Mouse (Mus musculus): Measurements from ENCODE around the gene Scd3. TPM values are rescaled to one million over a fixed set of nuclear protein-coding genes. Genes with fewer than 3 reads are reported as not detected.
A peak's percentile ranks its signal among the peaks of the same experiment; 100 is the strongest.
"Not testable (repeated sequence)": the region's sequence is repeated elsewhere in the genome, so short reads cannot be mapped to it uniquely, and the experiment has no call there.

Scd3 gene
- total and polyA plus RNA-seq, 2 experiments from 2014 or later, result 0.14 TPM; not detected in 1

DNA sequence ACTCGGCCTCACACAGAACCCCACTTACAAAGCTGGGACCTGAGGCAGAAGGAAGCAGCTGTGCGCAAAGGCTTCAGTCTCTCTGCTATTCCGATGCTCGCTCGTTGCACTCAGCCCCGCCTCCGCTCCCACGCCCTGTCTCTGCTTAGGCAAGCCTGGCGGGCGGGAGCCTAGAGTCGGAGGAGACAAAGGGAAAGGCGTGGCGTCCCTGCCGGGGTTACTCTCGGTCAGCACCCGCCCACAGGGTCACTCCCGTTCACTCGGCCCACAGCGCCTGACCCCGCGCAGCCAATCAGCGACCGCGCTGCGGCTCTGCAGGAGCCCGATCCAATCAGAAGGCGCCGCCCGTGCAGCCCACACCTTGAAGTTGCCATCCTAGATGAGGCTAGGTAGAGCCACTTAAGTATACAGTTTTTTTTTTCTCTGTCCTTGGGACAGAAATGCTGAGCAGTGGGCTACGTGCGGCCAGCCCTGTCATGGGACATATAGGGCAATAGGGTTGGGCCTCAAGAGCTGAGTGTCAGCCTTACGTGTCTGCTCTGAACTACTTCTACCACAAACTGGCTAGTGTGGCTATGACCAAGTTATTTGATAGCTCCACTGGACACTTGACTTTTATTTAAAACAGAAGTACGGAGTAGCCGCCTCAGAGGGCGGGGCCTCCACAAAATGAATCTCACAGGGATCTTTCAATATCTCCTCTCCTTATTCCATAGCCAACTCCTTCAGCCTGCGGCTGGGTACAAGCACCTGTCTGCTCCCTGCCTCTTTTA lies 45.2 kb downstream of the Scd3 start:
- H3K27me3 ChIP-seq (ENCODE audit: control insufficient read depth, insufficient read depth, low read length), result no peaks in the 10 kb centered on the region
- H3K27ac ChIP-seq (ENCODE audit: low read depth), result peak overlapping the region; percentile 89
- H3K4me2 ChIP-seq (ENCODE audit: low read depth, low read length), result peak overlapping the region; percentile 78
- peak; percentile 98 for DNase-seq (ENCODE audit: low spot score)
- peak overlapping the region; percentile 64 for H3K9ac ChIP-seq (replicated peaks; ENCODE audit: low read depth, low read length)
- peaks cover 23% of the 10 kb centered on the region; the same call in 1 of the 2 replicates for H3K4me1 ChIP-seq (ENCODE audit: control insufficient read depth, insufficient read depth)
- H3K4me3 ChIP-seq (ENCODE audit: low read depth, low read length), result peak overlapping the region; percentile 51
- TF ChIP-seq EP300 (IDR thresholded peaks at IDR 0.05; ENCODE audit: low read depth) (peak; percentile 49; the same call in 1 of the 2 replicates), CTCF (IDR thresholded peaks at IDR 0.05; ENCODE audit: low read depth) (no peak)
- no peaks in the 10 kb centered on the region for H3K9me3 ChIP-seq (replicated peaks; ENCODE audit: control insufficient read depth, low read length)
- 4% methylated on average over 36 of the region's 36 CpGs for WGBS
- H3K36me3 ChIP-seq (replicated peaks; ENCODE audit: control insufficient read depth, insufficient read depth, low read length), result no peaks in the 10 kb centered on the region
- peak; percentile 99 for ATAC-seq (ENCODE audit: insufficient read depth, low read depth)

DNA sequence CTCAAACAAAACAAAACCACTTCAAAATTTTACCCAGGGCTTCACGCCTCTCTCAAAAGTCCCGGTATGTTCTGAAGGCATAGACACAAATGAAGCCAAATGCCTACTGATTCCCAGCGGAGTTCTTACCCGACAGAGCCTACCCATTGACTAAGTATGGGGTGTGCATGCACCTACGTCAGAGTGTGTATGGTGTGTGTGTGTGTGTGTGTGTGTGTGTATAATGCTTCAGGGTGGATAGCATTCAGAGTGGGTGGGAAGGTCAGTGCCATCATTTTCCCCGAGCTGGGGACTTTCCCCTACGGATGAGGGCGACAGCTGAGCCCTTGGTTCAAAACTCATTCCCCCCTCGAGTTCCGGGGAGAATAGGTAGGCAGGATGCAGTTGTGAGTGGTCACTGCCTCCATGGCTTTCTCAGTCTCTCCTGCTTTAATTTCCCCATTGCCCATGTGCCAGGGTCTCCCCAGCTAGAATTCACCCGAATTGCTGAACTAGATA lies 45.8 kb downstream of the Scd3 start:
- no peak for DNase-seq (ENCODE audit: low spot score)
- no peaks in the 10 kb centered on the region for H3K27me3 ChIP-seq (ENCODE audit: control insufficient read depth, insufficient read depth, low read length)
- H3K9me3 ChIP-seq (replicated peaks; ENCODE audit: control insufficient read depth, low read length), result no peaks in the 10 kb centered on the region
- H3K9ac ChIP-seq (replicated peaks; ENCODE audit: low read depth, low read length), result no peak overlapping the region
- peaks cover 23% of the 10 kb centered on the region; the same call in 1 of the 2 replicates for H3K4me1 ChIP-seq (ENCODE audit: control insufficient read depth, insufficient read depth)
- TF ChIP-seq EP300 (IDR thresholded peaks at IDR 0.05; ENCODE audit: low read depth) (no peak), CTCF (IDR thresholded peaks at IDR 0.05; ENCODE audit: low read depth) (no peak)
- H3K4me3 ChIP-seq (ENCODE audit: low read depth, low read length), result no peak overlapping the region
- no peak for ATAC-seq (ENCODE audit: insufficient read depth, low read depth)
- peak overlapping the region; percentile 69 for H3K27ac ChIP-seq (ENCODE audit: low read depth)
- 77% methylated on average over 11 of the region's 11 CpGs for WGBS
- no peaks in the 10 kb centered on the region for H3K36me3 ChIP-seq (replicated peaks; ENCODE audit: control insufficient read depth, insufficient read depth, low read length)
- H3K4me2 ChIP-seq (ENCODE audit: low read depth, low read length), result peak overlapping the region; percentile 36; the same call in 1 of the 2 replicates

DNA sequence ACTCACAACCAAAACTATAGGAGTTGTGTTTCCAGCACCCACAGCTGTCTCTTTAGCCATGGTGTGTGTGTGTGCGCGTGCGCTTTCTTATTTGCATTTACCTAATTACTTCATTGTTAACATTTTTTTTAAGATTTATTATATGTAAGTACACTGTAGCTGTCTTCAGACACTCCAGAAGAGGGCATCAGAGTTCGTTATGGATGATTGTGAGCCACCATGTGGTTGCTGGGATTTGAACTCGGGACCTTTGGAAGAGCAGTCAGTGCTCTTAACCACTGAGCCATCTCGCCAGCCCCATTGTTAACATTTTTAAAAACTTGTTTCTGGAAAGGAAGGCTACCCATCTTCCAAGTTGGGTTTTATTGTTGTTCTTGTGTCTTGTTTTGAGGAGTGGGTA lies 48.1 kb downstream of the Scd3 start:
- not testable (repeated sequence) for H3K27ac ChIP-seq (ENCODE audit: low read depth); ATAC-seq (ENCODE audit: insufficient read depth, low read depth); H3K36me3 ChIP-seq (replicated peaks; ENCODE audit: control insufficient read depth, insufficient read depth, low read length); H3K4me2 ChIP-seq (ENCODE audit: low read depth, low read length); H3K27me3 ChIP-seq (ENCODE audit: control insufficient read depth, insufficient read depth, low read length); DNase-seq (ENCODE audit: low spot score); H3K9me3 ChIP-seq (replicated peaks; ENCODE audit: control insufficient read depth, low read length); H3K4me3 ChIP-seq (ENCODE audit: low read depth, low read length); H3K9ac ChIP-seq (replicated peaks; ENCODE audit: low read depth, low read length)
- 89% methylated on average over 6 of the region's 6 CpGs for WGBS
- peaks cover 27% of the 10 kb centered on the region; the same call in 1 of the 2 replicates for H3K4me1 ChIP-seq (ENCODE audit: control insufficient read depth, insufficient read depth)

DNA sequence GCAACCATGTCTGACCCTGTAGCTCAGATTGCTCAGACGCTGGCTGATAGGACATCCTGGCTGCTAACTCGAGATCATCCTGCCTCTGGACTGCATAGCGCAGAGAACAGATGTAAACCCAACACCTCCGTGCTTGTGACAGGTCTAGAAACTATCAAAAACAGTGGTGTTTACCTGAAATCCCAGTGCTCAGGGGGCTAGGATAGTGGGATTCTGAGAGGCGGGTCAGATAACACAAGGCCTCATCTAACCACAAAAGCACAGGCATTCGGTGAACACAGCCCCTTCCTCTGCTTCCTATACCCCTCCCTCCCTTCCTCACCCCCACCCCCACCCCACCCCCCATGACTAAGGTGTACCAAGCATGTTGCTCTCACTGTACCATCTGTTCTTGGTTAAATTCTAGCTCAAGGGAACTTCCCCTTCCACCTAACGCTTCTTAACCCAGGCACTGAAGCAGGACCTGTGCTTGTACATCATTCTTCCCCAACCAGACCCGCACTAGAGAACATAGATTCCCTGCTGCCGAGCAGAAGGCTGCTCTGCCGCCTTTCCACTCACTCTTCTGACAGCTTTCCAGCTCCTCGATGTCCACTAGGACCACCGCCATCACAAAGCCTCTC lies 49.0 kb downstream of the Scd3 start:
- no peak overlapping the region for H3K4me2 ChIP-seq (ENCODE audit: low read depth, low read length)
- no peak overlapping the region for H3K4me3 ChIP-seq (ENCODE audit: low read depth, low read length)
- H3K27me3 ChIP-seq (ENCODE audit: control insufficient read depth, insufficient read depth, low read length), result no peaks in the 10 kb centered on the region
- no peak for TF ChIP-seq CTCF (IDR thresholded peaks at IDR 0.05; ENCODE audit: low read depth)
- no peak for TF ChIP-seq EP300 (IDR thresholded peaks at IDR 0.05; ENCODE audit: low read depth)
- 63% methylated on average over 12 of the region's 12 CpGs for WGBS
- peaks cover 18% of the 10 kb centered on the region; the same call in 1 of the 2 replicates for H3K4me1 ChIP-seq (ENCODE audit: control insufficient read depth, insufficient read depth)
- DNase-seq (ENCODE audit: low spot score), result no peak
- H3K27ac ChIP-seq (ENCODE audit: low read depth), result no peak overlapping the region
- ATAC-seq (ENCODE audit: insufficient read depth, low read depth), result no peak
- no peaks in the 10 kb centered on the region for H3K9me3 ChIP-seq (replicated peaks; ENCODE audit: control insufficient read depth, low read length)
- H3K36me3 ChIP-seq (replicated peaks; ENCODE audit: control insufficient read depth, insufficient read depth, low read length), result no peaks in the 10 kb centered on the region
- H3K9ac ChIP-seq (replicated peaks; ENCODE audit: low read depth, low read length), result no peak overlapping the region

DNA sequence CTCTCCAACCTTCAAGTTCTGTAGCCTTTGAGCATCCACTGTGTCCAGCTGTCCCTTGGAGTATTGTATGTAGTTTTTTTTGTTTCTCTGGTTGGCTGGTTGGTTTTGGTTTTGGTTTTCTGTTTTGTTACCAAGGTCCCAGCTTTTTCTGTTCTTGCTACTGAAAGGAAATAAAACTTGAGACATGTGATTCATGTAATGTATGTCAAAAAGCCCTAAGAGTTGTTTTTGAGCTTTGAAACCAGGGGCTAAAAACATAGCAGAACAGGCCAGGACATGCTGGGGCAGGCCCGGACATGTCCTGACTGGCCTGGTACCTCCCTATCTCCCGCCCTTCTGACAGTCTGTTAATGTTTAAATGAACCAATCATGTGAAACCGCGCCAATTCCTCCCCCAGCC lies 51.0 kb downstream of the Scd3 start:
- not testable (repeated sequence) for H3K9ac ChIP-seq (replicated peaks; ENCODE audit: low read depth, low read length); ATAC-seq (ENCODE audit: insufficient read depth, low read depth); H3K9me3 ChIP-seq (replicated peaks; ENCODE audit: control insufficient read depth, low read length); H3K4me1 ChIP-seq (ENCODE audit: control insufficient read depth, insufficient read depth); H3K27ac ChIP-seq (ENCODE audit: low read depth); H3K4me2 ChIP-seq (ENCODE audit: low read depth, low read length); DNase-seq (ENCODE audit: low spot score); H3K4me3 ChIP-seq (ENCODE audit: low read depth, low read length); H3K27me3 ChIP-seq (ENCODE audit: control insufficient read depth, insufficient read depth, low read length); H3K36me3 ChIP-seq (replicated peaks; ENCODE audit: control insufficient read depth, insufficient read depth, low read length)
- 98% methylated on average over 4 of the region's 4 CpGs for WGBS

All from heart, postnatal 0 days (tissue).